In the genomic region with DNA sequence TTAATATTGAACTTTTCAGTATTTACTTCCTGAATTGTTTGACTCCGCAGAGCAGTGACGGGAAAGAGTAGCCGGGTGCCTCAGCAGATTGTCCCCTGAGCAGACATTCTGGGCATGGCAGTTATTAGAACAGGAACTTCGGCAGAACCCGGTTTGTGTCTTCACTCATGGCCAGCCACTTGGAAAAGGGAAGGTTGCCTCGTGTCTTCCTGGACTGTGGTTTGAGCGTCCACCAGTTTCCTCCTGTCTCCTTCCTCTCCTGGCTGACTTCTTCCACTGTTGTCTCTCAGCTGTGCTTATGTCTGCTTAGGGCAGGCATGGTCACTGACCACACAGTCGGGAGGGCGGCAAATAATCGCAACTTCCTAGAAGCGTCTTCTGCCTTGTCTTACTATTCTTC, we compare ENCODE assay signal across 8 mouse cellular contexts. TPM values are rescaled to one million over a fixed set of nuclear protein-coding genes. Genes with fewer than 3 reads are reported as not detected.
DNase-seq lines count a peak whose midpoint lies in the region; ATAC-seq and TF ChIP-seq lines count a peak whose summit lies in the region.

No protein-coding gene starts in this region.

- no peak overlapping the region for H3K27ac ChIP-seq in liver, embryonic 14.5 days
- H3K27ac ChIP-seq in small intestine, adult 2 months (ENCODE audit: insufficient read depth, low read depth, low read length), result peak overlapping the region; percentile 69
- no peak overlapping the region for H3K27ac ChIP-seq in forebrain, embryonic 13.5 days

- ATAC-seq in liver, embryonic 14.5 days (ENCODE audit: insufficient read depth), result peak; percentile 32; the same call in 1 of the 2 replicates
- ATAC-seq in forebrain, embryonic 13.5 days, result no peak

- no peaks in the 10 kb centered on the region for H3K4me1 ChIP-seq in liver, embryonic 14.5 days (replicated peaks; ENCODE audit: control insufficient read depth in 2 of 2, insufficient read depth in 2 of 2, low read length in 1 of 2)
- peaks cover 7% of the 10 kb centered on the region for H3K4me1 ChIP-seq in small intestine, adult 2 months (ENCODE audit: control insufficient read depth, insufficient read depth, insufficient read length, low read length)
- no peaks in the 10 kb centered on the region for H3K4me1 ChIP-seq in forebrain, embryonic 13.5 days

- no peak for TF ChIP-seq CTCF in liver, embryonic 14.5 days (IDR thresholded peaks at IDR 0.05; ENCODE audit: low read depth)
- TF ChIP-seq CTCF in small intestine, adult 2 months (IDR thresholded peaks at IDR 0.05; ENCODE audit: extremely low read depth, insufficient read length, insufficient replicate concordance, low read depth, low read length), result no peak

- no peaks in the 10 kb centered on the region for H3K9me3 ChIP-seq in liver, embryonic 14.5 days (ENCODE audit: control insufficient read depth, low read length)
- no peaks in the 10 kb centered on the region for H3K9me3 ChIP-seq in forebrain, embryonic 13.5 days (replicated peaks)

- no peaks in the 10 kb centered on the region for H3K36me3 ChIP-seq in liver, embryonic 14.5 days (replicated peaks; ENCODE audit: control insufficient read depth, insufficient read depth, low read depth)
- no peaks in the 10 kb centered on the region; the same call in 1 of the 2 replicates for H3K36me3 ChIP-seq in small intestine, adult 2 months (ENCODE audit: control insufficient read depth, insufficient read depth, low read length)
- H3K36me3 ChIP-seq in forebrain, embryonic 13.5 days (ENCODE audit: poor library complexity, severe bottlenecking), result no peaks in the 10 kb centered on the region

- peak overlapping the region; percentile 1; the same call in 1 of the 2 replicates for H3K4me2 ChIP-seq in liver, embryonic 14.5 days (ENCODE audit: low read depth)
- no peak overlapping the region for H3K4me2 ChIP-seq in forebrain, embryonic 13.5 days

- no peak overlapping the region for H3K4me3 ChIP-seq in liver, embryonic 14.5 days (ENCODE audit: insufficient read depth in 1 of 2, low read depth in 2 of 2, low read length in 2 of 2)
- peak overlapping the region; percentile 42 for H3K4me3 ChIP-seq in small intestine, adult 2 months (ENCODE audit: low read depth, low read length)
- H3K4me3 ChIP-seq in forebrain, embryonic 13.5 days, result no peak overlapping the region

- DNase-seq in layer of hippocampus, adult 11-12 months (ENCODE audit: low spot score), result peak; percentile 52
- DNase-seq in layer of hippocampus, adult 8-10 months (ENCODE audit: low spot score in 2 of 2), result no peak
- peak; percentile 12 to 32 for DNase-seq in heart, postnatal 14 days
- peak in 1 of 3 experiments; percentile 11 for DNase-seq in liver, embryonic 14.5 days (ENCODE audit: low read depth in 3 of 3, low spot score in 3 of 3)
- no peak for DNase-seq in urinary bladder, postnatal 25 days (ENCODE audit: low spot score)
- DNase-seq in MN1 (ENCODE audit: low spot score), result no peak

- TF ChIP-seq POLR2A in small intestine, adult 2 months (IDR thresholded peaks at IDR 0.05; ENCODE audit: low read depth, low read length), result no peak

- no peak for TF ChIP-seq EP300 in liver, embryonic 14.5 days (IDR thresholded peaks at IDR 0.05; ENCODE audit: low read depth)

- intact Hi-C loops in heart, postnatal 14 days (cut with DNase I), result no loop called here

- H3K27me3 ChIP-seq in liver, embryonic 14.5 days (ENCODE audit: control insufficient read depth, insufficient read depth, low read length), result peaks cover 7% of the 10 kb centered on the region; the same call in 1 of the 2 replicates
- no peaks in the 10 kb centered on the region for H3K27me3 ChIP-seq in small intestine, adult 2 months (ENCODE audit: control insufficient read depth, insufficient read depth, low read length)
- H3K27me3 ChIP-seq in forebrain, embryonic 13.5 days, result no peaks in the 10 kb centered on the region

- WGBS in liver, embryonic 14.5 days (ENCODE audit: insufficient replicate concordance), result 13% methylated on average over 11 of the region's 11 CpGs
- 26% methylated on average over 11 of the region's 11 CpGs for WGBS in small intestine, adult 2 months
- WGBS in forebrain, embryonic 13.5 days, result 87% methylated on average over 11 of the region's 11 CpGs

- no peak overlapping the region for H3K9ac ChIP-seq in liver, embryonic 14.5 days (replicated peaks)
- H3K9ac ChIP-seq in forebrain, embryonic 13.5 days, result no peak overlapping the region

RNA-seq across cellular contexts. Expression of a gene that starts 44.2 kb away (rescaled TPM):
- 100 to 1,000 TPM; 193 to 200 (median 198) TPM for total RNA-seq in layer of hippocampus, adult 8-10 months (2022)
- total RNA-seq in heart, postnatal 14 days (2021), result 10 to 100 TPM; 47.8 to 48.9 TPM
- 0.90 and 1.2 TPM in 2 replicates for polyA plus RNA-seq in liver, embryonic 14.5 days (2012; rRNA removed)
- 1.3 and 1.5 TPM in 2 replicates for polyA plus RNA-seq in liver, embryonic 14.5 days (2014; fragmentation: Nextera tagmentation; extraction: Ambion mirVana)
- 2.4 and 4.7 TPM in 2 replicates for polyA plus RNA-seq in small intestine, adult 2 months (2012; rRNA removed)
- polyA plus RNA-seq in forebrain, embryonic 13.5 days (2015; fragmentation: Nextera tagmentation; extraction: Ambion mirVana), result 18.5 and 19.8 TPM in 2 replicates

Comparison
In these comparisons a context has a peak if more than half of its experiments do, and no peak if none do; other contexts are left out.
1. DNase-seq: peak in layer of hippocampus, adult 11-12 months (single experiment) and heart, postnatal 14 days (2 of 2); none in layer of hippocampus, adult 8-10 months (0 of 2), urinary bladder, postnatal 25 days (single experiment) and MN1 (single experiment).